Mouse (Mus musculus): Measurements from ENCODE around the gene Scg3.

DNA sequence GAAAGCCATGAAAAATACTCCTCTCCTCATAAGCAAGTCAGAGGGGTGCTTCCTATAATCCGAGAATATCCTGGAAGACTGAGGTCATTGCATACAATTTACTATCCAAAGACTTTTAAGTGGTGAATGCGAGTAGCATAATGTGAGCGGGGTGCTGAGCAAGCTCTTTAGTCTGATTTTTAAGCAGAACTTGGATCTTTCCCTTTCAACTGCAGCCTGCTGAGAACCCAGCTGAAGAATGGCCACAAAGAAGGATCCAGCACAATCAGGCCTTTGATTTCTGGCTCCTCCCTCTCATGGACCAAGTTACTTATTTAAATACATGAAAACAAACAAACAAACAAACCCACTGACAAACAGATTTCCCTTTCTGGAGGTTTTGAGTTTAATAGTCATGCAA, 916 bp upstream of the Scg3 start:
- TF ChIP-seq EP300 (IDR thresholded peaks at IDR 0.05; ENCODE audit: low read length), result no peak
- no peak for TF ChIP-seq CTCF (conservative IDR thresholded peaks at IDR 0.05 in 1 of 2, IDR thresholded peaks at IDR 0.05 in 1 of 2; ENCODE audit: low read depth in 2 of 2, low read length in 2 of 2)
- TF ChIP-seq MAZ (IDR thresholded peaks at IDR 0.05; ENCODE audit: low read depth, low read length), result no peak
- no peak for TF ChIP-seq SMC3 (IDR thresholded peaks at IDR 0.05; ENCODE audit: low read depth, low read length)

Measured in CH12.LX (cell line).